Mouse (Mus musculus): Measurements from ENCODE around the gene Gabrq.

Gene Gabrq

DNA sequence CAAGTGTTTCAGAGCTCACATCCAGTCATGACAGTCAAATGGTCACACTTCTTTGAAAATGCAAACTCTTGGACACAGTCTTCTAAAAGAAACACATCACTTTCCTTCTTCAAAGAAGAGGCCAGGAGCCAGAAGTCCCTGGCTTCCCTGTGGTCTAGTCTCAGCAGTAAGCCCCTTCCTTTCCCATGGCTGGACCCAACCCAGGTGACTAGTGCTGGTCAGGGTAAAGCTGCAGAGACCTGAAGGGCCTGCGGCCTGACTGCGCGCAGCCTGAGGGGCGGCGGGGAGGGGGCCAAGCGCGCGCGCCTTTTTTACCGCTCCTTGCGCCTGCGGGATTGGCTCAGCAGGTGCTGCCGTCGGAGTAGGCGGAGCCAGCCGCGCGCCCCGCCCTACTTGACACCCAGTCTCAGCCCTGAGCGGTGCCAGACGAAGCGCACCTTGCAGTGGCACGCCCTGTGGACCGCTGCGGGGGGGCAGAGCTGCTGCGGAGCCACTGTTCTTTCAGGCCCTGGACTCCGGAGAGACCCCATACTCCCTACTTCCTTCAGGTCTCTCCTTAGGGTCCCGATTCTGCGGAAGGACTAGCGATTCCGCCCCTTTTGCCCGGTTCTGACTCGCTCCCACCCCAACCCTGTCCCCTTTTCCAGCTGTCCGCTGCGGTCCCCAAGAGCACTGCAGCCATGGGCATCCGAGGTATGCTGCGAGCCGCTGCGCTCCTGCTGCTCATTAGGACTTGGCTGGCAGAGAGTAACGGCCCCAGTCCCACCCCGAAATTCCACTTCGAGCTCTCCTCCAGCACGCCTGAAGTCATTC is at the start of gene Gabrq:
Gene Gabrq, plus strand, starts transcription at position 403 of the 813 bp plus-strand sequence.
- in situ Hi-C loops (cut with MboI, MseI): loop anchor here (10.0 kb wide), 1 partner anchor 1170 kb away; no protein-coding TSS in a partner anchor

DNA sequence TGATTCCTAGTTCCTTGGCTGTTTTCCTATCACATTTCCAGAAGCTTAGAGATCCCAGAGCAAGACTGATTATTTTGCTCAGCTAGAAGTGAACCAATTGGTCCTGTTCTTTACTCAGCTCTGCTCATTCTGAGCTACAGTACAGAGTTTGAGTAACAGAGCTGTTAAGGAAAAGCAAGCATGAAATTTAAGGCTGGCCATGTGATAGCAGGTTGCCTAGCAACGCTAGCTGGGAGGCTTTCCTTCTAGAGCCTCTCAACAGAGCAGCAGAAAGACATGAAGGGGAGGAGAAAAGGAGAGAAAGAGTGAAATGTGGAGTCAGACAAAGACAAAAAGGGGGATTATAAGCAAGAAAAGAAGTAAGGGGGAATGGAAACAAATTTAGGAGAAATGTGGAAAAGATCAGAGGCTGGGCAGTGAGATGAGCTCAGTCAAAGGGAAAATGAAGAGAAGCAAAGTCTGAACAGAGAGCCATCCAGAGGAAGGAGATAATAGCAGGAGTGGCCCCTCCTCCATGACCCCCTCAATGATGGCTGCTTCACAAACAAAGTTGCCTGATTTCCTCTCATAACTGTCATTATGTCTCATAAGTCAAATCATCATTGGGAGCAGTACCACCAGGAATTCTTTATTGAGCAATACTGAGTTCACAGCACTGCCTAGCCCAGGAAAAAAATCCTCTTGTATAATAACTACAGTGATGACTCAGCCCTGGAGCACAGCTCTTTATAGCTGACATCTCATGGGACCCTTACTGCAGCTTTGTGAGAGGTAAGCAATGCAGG is 36.0 kb upstream of the Gabrq start:
- in situ Hi-C loops (cut with MboI, MseI): loop anchor here (10.0 to 25.0 kb wide), 2 partner anchors 777 to 1254 kb away; no protein-coding TSS in a partner anchor

GRCm38 (mm10) chrX:72789558-72789871 is 35.5 kb upstream of the Gabrq start:
- in situ Hi-C loops (cut with MboI, MseI): loop anchor here (10.0 to 25.0 kb wide), 2 partner anchors 777 to 1255 kb away; no protein-coding TSS in a partner anchor

DNA sequence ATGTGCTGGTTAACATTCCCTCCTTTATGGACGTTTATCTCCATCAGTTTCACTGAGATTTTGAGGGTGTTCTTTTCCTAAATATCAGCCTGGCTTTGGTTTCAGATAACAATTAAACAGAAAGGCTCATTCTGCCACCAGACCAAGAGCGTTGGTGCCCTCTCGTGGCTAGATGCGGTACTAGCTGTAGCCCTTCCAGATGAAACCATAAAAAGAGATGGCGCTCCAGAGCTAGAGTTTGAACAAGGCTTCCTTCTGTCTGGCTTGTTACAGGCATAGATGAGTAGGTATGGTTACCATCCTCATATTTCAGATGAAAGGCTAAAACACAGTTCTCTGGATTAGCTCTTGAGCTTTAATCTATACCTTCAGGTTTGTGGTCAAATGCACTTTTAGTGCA is 5.4 kb upstream of the Gabrq start:
- in situ Hi-C loops (cut with MboI, MseI): no loop called here

DNA sequence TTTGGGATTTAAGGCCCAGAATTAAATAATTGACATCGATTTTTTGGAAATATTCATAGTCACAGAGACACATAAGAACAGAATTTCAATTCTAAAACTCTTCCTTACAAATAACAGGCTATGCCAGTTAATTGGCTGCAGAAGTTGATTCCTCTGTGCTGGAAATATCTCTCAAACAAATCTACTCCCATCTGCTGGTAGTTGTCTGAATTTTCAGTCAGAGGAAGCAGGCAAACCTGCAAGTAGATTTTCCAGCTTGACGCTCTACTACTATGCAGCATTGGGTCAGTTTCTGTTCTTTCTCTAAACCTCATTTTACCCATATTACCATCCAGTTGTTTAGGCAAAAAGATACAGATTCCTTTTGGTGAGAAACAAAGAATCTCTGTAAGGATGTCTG is 1.7 kb upstream of the Gabrq start:
- in situ Hi-C loops (cut with MboI, MseI): loop anchor here (10.0 kb wide), 1 partner anchor 1169 kb away; no protein-coding TSS in a partner anchor

DNA sequence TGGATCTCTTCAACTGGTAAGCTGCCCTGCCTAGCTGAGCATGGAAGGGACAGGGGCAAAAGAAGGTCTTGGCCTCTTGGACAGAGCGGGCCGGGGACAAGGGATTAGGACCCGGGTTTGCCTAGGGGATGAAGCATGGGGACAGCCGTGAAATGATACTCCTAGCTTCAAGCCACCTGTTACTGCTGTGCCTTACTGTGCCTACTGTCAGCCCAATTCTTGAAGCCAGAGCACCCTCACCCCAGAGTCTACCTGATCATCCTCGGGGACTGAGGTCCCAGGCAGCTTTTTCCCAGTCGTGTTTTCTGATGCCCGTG is 569 bp downstream of the Gabrq start:
- in situ Hi-C loops (cut with MboI, MseI): loop anchor here (10.0 kb wide), 1 partner anchor 1171 kb away; no protein-coding TSS in a partner anchor
